Mouse (Mus musculus) liver, embryonic 13.5 days (tissue): Measurements from ENCODE around the gene Gcnt2. TPM values are rescaled to one million over a fixed set of nuclear protein-coding genes. Genes with fewer than 3 reads are reported as not detected.

ENCODE experiments used
- ATAC-seq: fragments of 200-750 bp; cut with Nextera tagmentation; 2 replicates; pipeline ENCODE4 v1.8.0; 2017; ENCODE audit warnings: low read depth, mild to moderate bottlenecking, moderate number of reproducible peaks, moderate library complexity
- DNase-seq: peaks from one replicate; pipeline ENCODE4 v3.0.0; 2022
- H3K27ac ChIP-seq: fragments of 300-500 bp; sonication (generic); 2 replicates; pipeline ENCODE4 v1.5.1; 2015; ENCODE audit warnings: moderate library complexity, mild to moderate bottlenecking, inconsistent platforms
- H3K27me3 ChIP-seq: fragments of 300-500 bp; sonication (generic); 2 replicates; pipeline ENCODE4 v1.6.1; 2015; ENCODE audit warnings: mild to moderate bottlenecking, inconsistent platforms
- H3K36me3 ChIP-seq: fragments of 300-500 bp; sonication (generic); 2 replicates; pipeline ENCODE4 v1.6.1; 2015; ENCODE audit warnings: mild to moderate bottlenecking, inconsistent platforms
- H3K4me1 ChIP-seq: fragments of 300-500 bp; sonication (generic); replicated peaks from 2 replicates; pipeline ENCODE4 v1.6.1; 2015; ENCODE audit warnings: inconsistent platforms
- H3K4me2 ChIP-seq: fragments of 300-500 bp; sonication (generic); 2 replicates; pipeline ENCODE4 v1.6.1; 2015; ENCODE audit warnings: inconsistent platforms, mild to moderate bottlenecking, moderate library complexity
- H3K4me3 ChIP-seq: fragments of 300-500 bp; sonication (generic); replicated peaks from 2 replicates; pipeline ENCODE4 v1.5.1; 2015; ENCODE audit warnings: mild to moderate bottlenecking, inconsistent platforms
- H3K9ac ChIP-seq: fragments of 300-500 bp; sonication (generic); 2 replicates; pipeline ENCODE4 v1.6.1; 2015; ENCODE audit warnings: mild to moderate bottlenecking, inconsistent platforms
- H3K9me3 ChIP-seq: fragments of 300-500 bp; sonication (generic); replicated peaks from 2 replicates; pipeline ENCODE4 v1.6.1; 2016; ENCODE audit warnings: inconsistent platforms
- WGBS: fragments of 180-500 bp; shearing (Covaris S2); methylation state at CpG from one replicate; pipeline ENCODE4 v1.1.7; 2015; ENCODE audit not compliant: insufficient replicate concordance; 5-methylcytosine and 5-hydroxymethylcytosine counted together
- polyA plus RNA-seq: library from polyadenylated mRNA; unstranded; fragments of >200 nt; fragmentation: Nextera tagmentation; extraction: Ambion mirVana; gene quantifications from 2 replicates; pipeline ENCODE4 v1.2.1, GENCODE M21; 2015

The Gcnt2 gene
- polyA plus RNA-seq, 1 experiment from 2014 or later: 0.77 TPM

- WGBS: 78% methylated on average over 7 of the region's 7 CpGs
- H3K4me2 ChIP-seq: no peak overlapping the region
- H3K27me3 ChIP-seq: no peaks in the 10 kb centered on the region
- H3K27ac ChIP-seq: no peak overlapping the region
- DNase-seq: no peak
- peaks cover 7% of the 10 kb centered on the region; the same call in 1 of the 2 replicates for H3K4me1 ChIP-seq
- no peaks in the 10 kb centered on the region for H3K9me3 ChIP-seq
- no peak overlapping the region for H3K9ac ChIP-seq
- no peak overlapping the region for H3K4me3 ChIP-seq
- ATAC-seq: no peak
- H3K36me3 ChIP-seq: no peaks in the 10 kb centered on the region
Measured at GRCm38 (mm10) chr13:40906528-40906927, 47.0 kb downstream of the Gcnt2 start.

GRCm38 (mm10) chr13:40907274-40907673 lies 47.7 kb downstream of the Gcnt2 start:
- Histone ChIP-seq H3K9ac (no peak overlapping the region), H3K4me3 (no peak overlapping the region), H3K4me1 (peaks cover 7% of the 10 kb centered on the region; the same call in 1 of the 2 replicates), H3K36me3 (no peaks in the 10 kb centered on the region), H3K27me3 (no peaks in the 10 kb centered on the region), H3K4me2 (no peak overlapping the region), H3K27ac (no peak overlapping the region), H3K9me3 (no peaks in the 10 kb centered on the region)
- 71% methylated on average over 7 of the region's 7 CpGs for WGBS
- ATAC-seq: no peak
- no peak for DNase-seq

GRCm38 (mm10) chr13:40908044-40908443 lies 48.5 kb downstream of the Gcnt2 start:
- Histone ChIP-seq H3K27me3 (no peaks in the 10 kb centered on the region), H3K9ac (no peak overlapping the region), H3K4me3 (no peak overlapping the region), H3K4me1 (peaks cover 7% of the 10 kb centered on the region; the same call in 1 of the 2 replicates), H3K27ac (no peak overlapping the region), H3K9me3 (no peaks in the 10 kb centered on the region), H3K36me3 (no peaks in the 10 kb centered on the region), H3K4me2 (no peak overlapping the region)
- ATAC-seq (no peak), DNase-seq (no peak)
- 60% methylated on average over 6 of the region's 6 CpGs for WGBS

GRCm38 (mm10) chr13:40909060-40909459 lies 49.5 kb downstream of the Gcnt2 start:
- no peak overlapping the region for H3K4me2 ChIP-seq
- peak; percentile 80 for ATAC-seq

GRCm38 (mm10) chr13:40910047-40910446 lies 50.5 kb downstream of the Gcnt2 start:
- Histone ChIP-seq H3K36me3 (no peaks in the 10 kb centered on the region), H3K4me3 (no peak overlapping the region), H3K27me3 (0 out of 2 replicates have a peak, but pooled peaks cover under 1% of the 10 kb centered on the region), H3K4me2 (no peak overlapping the region), H3K9ac (no peak overlapping the region), H3K4me1 (peaks cover 7% of the 10 kb centered on the region; the same call in 1 of the 2 replicates), H3K9me3 (no peaks in the 10 kb centered on the region), H3K27ac (no peak overlapping the region)
- WGBS: 79% methylated on average over 6 of the region's 6 CpGs
- ATAC-seq: no peak
- no peak for DNase-seq

More at GRCm38 (mm10) chr13:40909060-40909459, 49.5 kb downstream of the Gcnt2 start:
- no peak overlapping the region for H3K27ac ChIP-seq
- 13% methylated on average over 8 of the region's 8 CpGs for WGBS
- H3K36me3 ChIP-seq: no peaks in the 10 kb centered on the region
- H3K4me1 ChIP-seq: peaks cover 7% of the 10 kb centered on the region; the same call in 1 of the 2 replicates
- H3K4me3 ChIP-seq: no peak overlapping the region
- H3K9ac ChIP-seq: no peak overlapping the region
- H3K9me3 ChIP-seq: no peaks in the 10 kb centered on the region
- no peaks in the 10 kb centered on the region for H3K27me3 ChIP-seq
- peak; percentile 34 for DNase-seq

GRCm38 (mm10) chr13:40911951-40912350 lies 52.4 kb downstream of the Gcnt2 start:
- peaks cover 15% of the 10 kb centered on the region for H3K4me1 ChIP-seq
- 75% methylated on average over 6 of the region's 6 CpGs for WGBS
- H3K9ac ChIP-seq: no peak overlapping the region
- ATAC-seq (no peak), DNase-seq (no peak)
- no peaks in the 10 kb centered on the region for H3K36me3 ChIP-seq
- no peak overlapping the region for H3K4me2 ChIP-seq
- H3K27ac ChIP-seq: no peak overlapping the region
- H3K27me3 ChIP-seq: peaks cover 13% of the 10 kb centered on the region
- no peaks in the 10 kb centered on the region for H3K9me3 ChIP-seq
- H3K4me3 ChIP-seq: no peak overlapping the region

GRCm38 (mm10) chr13:40913395-40914018 lies 54.0 kb downstream of the Gcnt2 start:
- peaks cover 26% of the 10 kb centered on the region for H3K4me1 ChIP-seq
- no peak for DNase-seq
- no peak overlapping the region for H3K27ac ChIP-seq
- no peak overlapping the region for H3K9ac ChIP-seq
- H3K4me2 ChIP-seq: no peak overlapping the region
- ATAC-seq: no peak
- H3K27me3 ChIP-seq: peaks cover 28% of the 10 kb centered on the region
- H3K9me3 ChIP-seq: no peaks in the 10 kb centered on the region
- no peak overlapping the region for H3K4me3 ChIP-seq
- no peaks in the 10 kb centered on the region for H3K36me3 ChIP-seq
- 71% methylated on average over 14 of the region's 14 CpGs for WGBS

GRCm38 (mm10) chr13:40914053-40914585 lies 54.6 kb downstream of the Gcnt2 start:
- 36% methylated on average over 4 of the region's 4 CpGs for WGBS
- H3K4me1 ChIP-seq: peaks cover 23% of the 10 kb centered on the region
- H3K27ac ChIP-seq: no peak overlapping the region
- H3K9ac ChIP-seq: no peak overlapping the region
- H3K9me3 ChIP-seq: no peaks in the 10 kb centered on the region
- no peak overlapping the region for H3K4me2 ChIP-seq
- H3K36me3 ChIP-seq: no peaks in the 10 kb centered on the region
- DNase-seq (no peak), ATAC-seq (no peak)
- peaks cover 34% of the 10 kb centered on the region for H3K27me3 ChIP-seq
- no peak overlapping the region for H3K4me3 ChIP-seq

GRCm38 (mm10) chr13:40916321-40917160 lies 57.0 kb downstream of the Gcnt2 start:
- no peaks in the 10 kb centered on the region for H3K9me3 ChIP-seq
- H3K4me2 ChIP-seq: peak overlapping the region; percentile 71
- H3K4me1 ChIP-seq: peaks cover 23% of the 10 kb centered on the region
- no peaks in the 10 kb centered on the region for H3K36me3 ChIP-seq
- peak overlapping the region; percentile 53 for H3K4me3 ChIP-seq
- WGBS: 19% methylated on average over 21 of the region's 21 CpGs
- DNase-seq: no peak
- H3K27me3 ChIP-seq: peaks cover 58% of the 10 kb centered on the region
- no peak overlapping the region for H3K9ac ChIP-seq
- no peak for ATAC-seq
- H3K27ac ChIP-seq: no peak overlapping the region

GRCm38 (mm10) chr13:40917161-40918091 lies 57.9 kb downstream of the Gcnt2 start:
- peak; percentile 67 for ATAC-seq

More at GRCm38 (mm10) chr13:40917161-40918091, 57.9 kb downstream of the Gcnt2 start:
- DNase-seq: peak; percentile 25
- Histone ChIP-seq H3K27me3 (peaks cover 59% of the 10 kb centered on the region), H3K27ac (no peak overlapping the region), H3K9ac (peak overlapping the region; percentile 29; the same call in 1 of the 2 replicates), H3K4me1 (peaks cover 23% of the 10 kb centered on the region), H3K36me3 (no peaks in the 10 kb centered on the region), H3K4me3 (peak overlapping the region; percentile 53), H3K4me2 (peak overlapping the region; percentile 71), H3K9me3 (no peaks in the 10 kb centered on the region)
- under 1% methylated on average over 38 of the region's 38 CpGs for WGBS
